Mouse (Mus musculus) stomach, postnatal 0 days (tissue): Measurements from ENCODE around the gene Slc22a17.

Source experiments
- CTCF ChIP-seq: IDR thresholded peaks from 2 replicates; pipeline ENCODE4 v1.5.1; 2016; ENCODE audit warnings: antibody characterized with exemption, low read depth, mild to moderate bottlenecking, moderate library complexity
- EP300 ChIP-seq: optimal IDR thresholded peaks from 2 replicates; pipeline ENCODE3; 2016; ENCODE audit warnings: antibody characterized with exemption

GRCm38 (mm10) chr14:54884022-54884712 is 28.8 kb downstream of the Slc22a17 start:
- no peak for TF ChIP-seq CTCF
- TF ChIP-seq EP300: no peak
